Mouse (Mus musculus) adrenal gland, adult (tissue): Measurements from ENCODE around the gene T2.

Experiments used
- DNase-seq, 2 experiments: peaks; one replicate each; pipeline ENCODE4 v3.0.0; 2022 to 2023; ENCODE audit warnings: low spot score in 1 of 2; ENCODE audit not compliant: inconsistent age in 2 of 2

Gene T2

DNA sequence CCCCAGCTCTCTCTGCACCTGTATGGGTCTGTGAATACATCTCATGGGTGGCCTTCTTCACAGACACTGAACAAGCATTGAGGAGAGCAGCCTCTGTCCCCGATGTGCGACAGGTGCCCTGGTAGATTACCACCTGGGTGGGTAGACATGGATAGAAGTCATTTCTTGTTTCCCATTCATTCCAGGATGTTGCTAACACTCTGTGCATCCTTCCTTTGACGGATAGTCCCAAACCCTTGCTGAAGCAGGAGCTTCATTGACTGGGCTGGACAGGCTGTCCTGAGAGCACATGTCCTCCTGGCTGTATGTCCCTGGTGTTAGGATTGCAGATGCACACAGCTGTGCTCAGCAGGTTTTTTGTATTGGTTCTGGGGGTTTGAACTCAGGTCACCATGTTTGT lies 112.0 kb downstream of the T2 start:
- DNase-seq: no peak

DNA sequence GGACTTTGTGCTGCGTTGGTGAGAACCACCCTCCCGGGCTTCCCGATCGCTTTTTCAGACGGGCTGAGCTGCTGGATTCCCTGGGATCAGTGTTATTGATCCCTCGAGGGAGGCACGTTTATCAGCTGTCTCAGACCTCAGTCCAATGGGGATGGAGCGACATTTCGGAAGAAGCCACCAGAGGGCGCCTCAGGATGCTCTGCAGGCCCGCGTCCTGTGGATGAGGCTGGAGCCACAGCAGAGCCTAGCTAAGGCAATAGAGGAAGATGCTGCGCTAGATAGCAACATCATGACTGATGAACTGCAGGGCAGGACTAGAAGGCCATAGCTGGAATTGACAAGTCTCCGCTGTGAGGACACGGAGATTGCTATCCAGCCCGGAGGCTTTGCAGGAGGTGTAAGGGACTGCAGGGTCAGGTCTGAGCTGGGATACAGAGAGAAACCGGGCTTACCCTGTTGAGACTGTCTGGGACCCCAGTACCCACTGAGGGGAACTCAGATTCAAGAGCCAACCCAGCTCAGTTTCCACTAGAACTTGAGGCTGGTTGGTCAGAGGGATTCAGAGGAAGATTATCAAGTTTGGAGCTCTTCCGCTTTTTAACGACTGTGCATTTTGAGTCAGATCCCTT lies 113.0 kb downstream of the T2 start:
- peak; percentile 85 to 94 for DNase-seq
